Mouse (Mus musculus): ENCODE results near the gene Tom1l2.

DNA sequence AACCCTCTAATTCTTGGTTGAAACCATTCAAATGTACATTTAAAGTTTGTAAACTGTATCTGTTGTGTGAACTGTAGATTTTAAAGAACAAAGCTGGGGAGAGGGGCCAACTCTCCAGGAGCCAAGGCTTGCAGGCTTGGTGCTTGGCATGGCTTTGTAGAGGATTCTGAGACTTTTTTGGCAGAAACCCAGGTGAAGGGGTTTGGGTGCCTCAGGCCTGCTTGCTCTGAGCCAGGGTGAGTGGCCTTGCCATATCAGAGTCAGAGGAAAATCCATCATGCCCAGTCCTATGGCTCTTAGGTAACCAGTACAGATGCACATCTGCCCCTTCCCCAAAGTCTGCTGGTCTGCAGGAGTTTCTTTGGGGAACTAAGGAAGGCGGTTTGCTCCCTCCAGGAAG is 126.8 kb downstream of the Tom1l2 start:
- TF ChIP-seq GATA1 (IDR thresholded peaks at IDR 0.05; ENCODE audit: low read length) (no peak), TAL1 (IDR thresholded peaks at IDR 0.05; ENCODE audit: low read length) (no peak)
